Mouse (Mus musculus): ENCODE data around the gene Nr5a2. TPM values are rescaled to one million over a fixed set of nuclear protein-coding genes. Genes with fewer than 3 reads are reported as not detected.

Nr5a2 gene
- total RNA-seq (2022) = 1 to 10 TPM in 1 of 4 experiments, under 1 TPM in 3; 0.41 to 1.1 (median 0.43) TPM

- no peak for DNase-seq (ENCODE audit: low spot score)
Observed at GRCm38 (mm10) chr1:136960428-136961012, at the start of gene Nr5a2. Nr5a2 (minus strand) TSS chr1:136960448.

DNA sequence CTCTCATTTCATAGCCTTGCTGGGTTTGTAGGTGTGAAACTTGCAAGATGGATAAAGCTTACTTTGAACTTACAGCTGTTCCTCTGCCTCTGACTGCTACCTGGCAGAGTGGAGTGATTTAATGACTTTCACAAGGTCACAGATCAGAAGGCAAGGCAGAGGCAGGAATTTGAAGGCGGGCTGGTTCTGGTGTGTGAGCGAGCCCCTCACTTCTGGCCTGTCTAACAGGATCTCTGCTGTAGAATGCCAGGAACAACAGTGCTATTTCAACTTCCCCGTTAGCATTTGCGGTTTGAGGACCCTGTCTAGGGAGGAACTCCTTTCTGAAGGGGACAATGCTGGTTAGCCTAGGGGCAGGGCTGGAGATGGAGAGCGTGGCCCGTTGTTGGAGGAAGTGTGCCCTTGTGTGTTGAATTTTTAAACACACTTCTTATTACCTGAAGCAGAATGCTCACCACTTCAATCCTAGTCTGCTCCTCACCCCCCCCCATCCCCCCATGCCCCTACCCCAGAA, 48.5 kb upstream of the Nr5a2 start:
- no peak for DNase-seq (ENCODE audit: low spot score)

DNA sequence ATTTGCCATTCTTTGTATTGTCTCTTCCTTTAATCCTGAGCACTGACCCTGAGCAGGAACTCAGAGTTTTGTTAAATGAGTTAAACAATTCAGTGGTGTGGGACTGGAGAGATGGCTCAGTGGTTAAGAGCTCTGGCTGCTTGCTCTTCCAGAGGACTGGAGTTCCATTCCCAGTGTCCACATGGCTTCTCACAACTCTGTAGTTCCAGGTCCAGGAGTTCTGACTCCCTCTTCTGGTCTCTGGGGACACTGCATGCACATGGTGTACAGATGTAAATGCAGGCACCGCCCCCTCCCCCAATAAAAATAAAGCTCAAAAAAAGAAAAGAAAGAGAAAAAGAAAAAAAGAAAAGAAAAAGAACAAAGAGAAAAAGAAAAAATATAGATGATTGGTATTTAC, 43.6 kb upstream of the Nr5a2 start:
- no peak for DNase-seq (ENCODE audit: low spot score)

DNA sequence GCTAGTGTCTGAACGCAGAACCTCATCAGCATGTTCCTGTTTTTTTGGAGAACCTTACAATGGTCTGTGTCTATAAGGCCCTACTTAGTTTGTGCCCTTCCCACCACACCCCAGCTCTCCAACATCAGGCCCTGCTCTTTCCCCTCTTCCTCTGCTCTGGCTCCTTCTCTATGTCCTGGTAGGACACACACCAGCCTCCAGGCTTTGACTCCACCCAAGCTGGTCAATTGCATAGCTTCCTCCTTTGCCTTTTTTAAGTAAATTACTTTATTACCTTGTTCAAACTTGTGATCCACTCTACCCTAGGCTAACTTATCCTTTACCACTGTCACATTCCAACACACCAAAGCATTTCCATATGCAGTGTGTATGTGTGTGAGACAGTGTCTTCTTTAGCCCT, 42.9 kb upstream of the Nr5a2 start:
- no peak for DNase-seq (ENCODE audit: low spot score)

DNA sequence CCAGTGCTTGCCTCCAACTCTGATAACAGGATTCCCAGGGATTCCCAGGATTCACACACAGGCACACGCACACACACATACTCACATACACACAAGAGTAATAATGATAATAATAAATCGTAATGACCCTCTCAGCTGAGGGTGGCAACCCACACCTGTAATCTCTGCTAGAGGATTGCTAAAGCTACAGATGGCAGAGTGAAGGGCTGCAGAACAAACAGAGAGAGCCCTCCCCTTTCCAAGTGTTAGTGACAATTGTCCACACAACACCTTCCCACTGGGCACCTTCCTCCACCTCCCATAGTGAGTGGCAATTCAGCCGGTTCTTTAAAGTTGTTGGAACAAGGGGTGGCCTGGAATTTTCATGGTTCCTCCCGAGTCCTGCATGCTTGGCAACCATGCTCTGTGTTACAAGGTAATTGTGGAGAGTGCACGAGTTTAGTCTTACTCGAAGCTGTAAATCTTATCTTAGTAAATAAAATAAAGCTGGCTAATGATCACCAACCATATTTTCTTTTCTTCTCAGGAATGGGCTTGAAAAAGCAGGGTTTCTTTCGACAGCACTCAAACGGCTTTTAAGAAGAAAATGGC, 31.6 kb upstream of the Nr5a2 start:
- no peak for DNase-seq (ENCODE audit: low spot score)

DNA sequence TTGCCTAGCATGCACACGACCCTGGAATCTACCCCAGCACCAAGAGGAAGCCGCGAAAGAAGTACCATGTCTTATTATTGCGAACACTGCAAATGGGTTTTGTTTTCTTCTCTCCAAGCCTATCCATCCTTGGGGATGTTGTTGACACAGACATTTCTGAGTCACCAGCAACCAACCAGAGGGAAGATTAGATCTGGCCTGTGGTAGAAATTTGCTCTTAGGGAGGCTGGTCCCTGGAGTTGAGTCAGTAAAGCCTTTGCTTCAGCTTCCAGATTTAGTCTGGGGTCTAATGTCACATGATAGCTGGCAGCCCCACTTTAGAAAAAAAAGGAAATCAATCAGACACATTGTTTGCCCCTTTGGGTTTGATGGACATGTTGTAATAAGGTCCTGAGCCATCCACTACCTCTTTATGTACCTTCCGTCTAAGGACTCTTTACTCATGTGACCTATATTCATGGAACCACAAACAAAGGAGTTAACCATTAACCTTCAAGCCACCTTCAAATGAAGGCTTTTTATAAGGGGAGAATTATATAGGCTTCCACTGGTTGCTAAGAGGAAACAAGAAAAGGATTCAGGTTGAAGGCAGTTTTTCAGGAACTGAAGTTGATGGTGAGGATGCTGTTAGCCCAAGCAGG, 20.1 kb upstream of the Nr5a2 start:
- DNase-seq (ENCODE audit: low spot score) = no peak

DNA sequence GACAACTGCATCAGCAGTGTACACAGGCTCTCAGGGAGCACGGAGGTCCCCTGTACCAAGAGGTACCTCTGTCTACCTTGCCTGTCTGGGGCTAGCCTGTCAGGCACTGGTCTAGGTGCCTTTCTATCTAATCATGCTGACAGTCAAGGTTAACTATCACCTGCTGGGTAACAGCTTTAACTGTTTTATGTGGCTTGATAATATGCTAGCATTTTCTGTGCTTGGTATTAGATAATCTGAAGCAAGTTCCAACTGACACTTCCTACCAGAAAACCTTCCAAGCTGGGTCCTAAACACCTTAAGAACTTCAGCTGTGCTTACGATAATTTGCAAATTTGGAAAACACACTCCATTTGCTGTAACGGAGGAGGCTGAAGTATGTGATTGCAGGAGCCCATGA, 17.6 kb upstream of the Nr5a2 start:
- no peak for DNase-seq (ENCODE audit: low spot score)

DNA sequence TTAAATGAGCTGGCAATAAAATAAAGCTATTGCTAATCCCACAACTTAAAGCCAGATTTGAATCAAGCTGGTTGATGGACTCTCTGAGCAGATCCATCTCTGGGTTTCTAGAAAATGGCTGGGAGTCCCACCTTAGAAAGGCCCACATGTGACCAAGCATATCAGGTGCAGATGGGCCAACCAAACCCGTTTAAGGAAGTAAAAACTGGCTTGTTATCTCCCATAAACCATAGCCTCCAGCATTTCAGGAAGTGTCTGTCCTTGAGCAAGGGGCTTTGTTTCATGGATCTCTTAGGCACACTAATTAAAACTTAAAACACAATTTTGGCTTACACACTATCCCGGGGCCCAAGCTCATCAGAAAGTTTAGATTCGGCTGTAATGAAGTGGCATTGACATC, 13.8 kb upstream of the Nr5a2 start:
- DNase-seq (ENCODE audit: low spot score) = no peak

DNA sequence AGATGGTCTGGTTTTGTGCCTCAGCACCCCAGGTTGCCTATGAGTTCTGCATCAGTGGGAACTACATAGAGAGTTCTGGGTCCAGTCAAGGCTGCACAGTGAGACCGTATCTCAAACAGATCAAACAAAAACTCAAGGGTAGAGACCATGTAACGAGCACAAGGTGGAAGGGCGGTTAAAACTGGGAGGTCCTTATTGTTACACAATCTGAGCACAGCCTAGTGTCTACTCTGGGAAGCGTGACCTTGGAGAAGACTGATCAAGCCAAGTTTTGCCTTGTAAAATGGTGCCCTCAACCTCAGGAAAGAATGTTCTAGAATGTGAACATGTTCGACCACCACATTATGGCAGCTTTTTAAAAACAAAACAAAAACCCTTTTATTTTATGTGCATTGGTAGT, 12.8 kb upstream of the Nr5a2 start:
- no peak for DNase-seq (ENCODE audit: low spot score)

- no peak for DNase-seq (ENCODE audit: low spot score)
Observed at GRCm38 (mm10) chr1:136970995-136971394, 10.7 kb upstream of the Nr5a2 start.

- no peak for DNase-seq (ENCODE audit: low spot score)
Observed at GRCm38 (mm10) chr1:136966728-136967386, 6.6 kb upstream of the Nr5a2 start.

- DNase-seq (ENCODE audit: low spot score) = no peak
Observed at GRCm38 (mm10) chr1:136959491-136959890, 757 bp downstream of the Nr5a2 start.

DNA sequence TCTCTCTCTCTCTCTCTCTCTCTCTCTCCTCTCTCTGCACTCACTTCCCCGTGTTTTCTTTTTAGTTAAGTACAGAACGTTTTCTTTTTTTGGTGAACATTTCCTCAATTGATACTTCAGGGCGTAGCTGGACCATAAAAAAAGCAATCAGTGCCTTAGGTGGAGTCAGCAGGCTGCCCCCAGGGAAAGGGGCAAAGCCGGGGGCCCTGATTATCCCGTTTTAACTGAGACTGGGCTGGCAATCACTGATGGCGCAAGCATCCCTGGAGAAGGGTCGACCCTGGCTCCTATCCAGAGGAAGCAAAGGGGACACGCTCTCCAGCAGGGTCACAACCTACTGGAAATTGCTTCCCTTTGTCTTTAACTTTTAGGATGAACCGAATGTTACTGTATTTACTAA, 1.6 kb downstream of the Nr5a2 start:
- no peak for DNase-seq (ENCODE audit: low spot score)

DNA sequence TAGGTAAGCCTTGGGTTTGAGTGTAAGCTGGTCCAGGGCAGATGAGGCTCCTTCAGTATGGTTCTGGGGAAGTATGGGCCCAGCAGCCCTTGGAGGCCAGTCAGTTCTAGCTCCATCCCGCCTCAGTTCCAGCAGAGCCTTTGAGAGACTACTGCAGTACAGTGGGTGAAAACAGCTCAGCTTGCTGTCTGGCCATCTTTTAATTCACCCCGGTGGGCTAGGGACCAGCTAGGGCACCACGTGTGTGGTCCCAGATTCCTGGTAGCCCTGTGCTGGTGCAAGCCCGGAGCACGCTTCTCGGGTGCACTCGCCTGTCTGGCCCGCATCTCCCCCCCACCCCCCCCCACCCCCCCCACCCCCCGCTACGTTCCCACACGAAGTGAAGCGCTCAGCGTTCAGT, 2.1 kb downstream of the Nr5a2 start:
- no peak for DNase-seq (ENCODE audit: low spot score)

DNA sequence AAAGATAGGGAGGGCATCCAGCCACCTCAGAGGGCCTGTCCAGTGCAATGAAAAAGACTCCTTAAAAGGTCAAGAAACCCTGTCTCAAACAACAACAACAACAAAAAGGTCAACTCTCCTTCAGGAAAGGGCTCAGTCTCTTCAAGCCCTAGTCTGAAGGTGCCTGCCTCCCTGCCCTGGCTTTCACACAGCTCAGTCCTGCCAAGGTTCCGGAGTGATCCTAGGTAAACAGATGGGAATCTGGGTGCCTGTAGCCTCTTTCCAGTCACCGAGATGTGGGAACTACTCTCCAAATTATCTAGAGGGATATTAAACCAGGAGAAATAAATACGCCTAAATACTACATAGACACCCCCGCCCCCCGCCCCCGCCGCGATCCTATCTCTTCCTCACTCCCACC, 2.6 kb downstream of the Nr5a2 start:
- no peak for DNase-seq (ENCODE audit: low spot score)

- DNase-seq (ENCODE audit: low spot score) = no peak
Observed at GRCm38 (mm10) chr1:136954108-136954494, 6.1 kb downstream of the Nr5a2 start.

- DNase-seq (ENCODE audit: low spot score) = no peak
Observed at GRCm38 (mm10) chr1:136953444-136954107, 6.7 kb downstream of the Nr5a2 start.

GRCm38 (mm10) chr1:136952609-136953311, 7.5 kb downstream of the Nr5a2 start:
- no peak for DNase-seq (ENCODE audit: low spot score)

- no peak for DNase-seq (ENCODE audit: low spot score)
Observed at GRCm38 (mm10) chr1:136951946-136952531, 8.2 kb downstream of the Nr5a2 start.

DNA sequence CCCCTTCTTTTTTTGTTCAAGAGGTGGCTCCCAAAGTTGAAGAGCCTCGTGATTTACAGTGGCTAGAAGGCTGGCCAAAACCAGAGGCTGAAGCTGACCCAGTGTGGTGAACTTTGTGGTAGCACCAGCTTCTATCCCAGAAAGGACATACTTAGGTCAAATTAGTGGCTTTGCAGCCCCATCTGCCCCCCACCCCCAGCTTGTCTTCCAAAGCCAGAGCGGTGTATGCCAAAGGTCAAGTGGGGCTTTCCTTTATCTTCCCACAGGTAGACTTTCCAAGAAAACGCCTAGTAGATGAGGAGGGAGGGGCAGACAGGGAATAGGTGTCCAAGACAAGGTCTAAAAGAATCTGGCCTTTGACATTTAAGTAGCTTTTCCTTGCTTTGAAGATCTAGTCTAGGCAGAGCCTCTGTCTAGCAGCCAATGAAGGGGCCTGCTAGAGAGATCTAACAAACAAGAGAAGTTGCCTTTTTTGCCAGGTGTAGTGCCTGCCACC, 9.0 kb downstream of the Nr5a2 start:
- DNase-seq (ENCODE audit: low spot score) = no peak

DNA sequence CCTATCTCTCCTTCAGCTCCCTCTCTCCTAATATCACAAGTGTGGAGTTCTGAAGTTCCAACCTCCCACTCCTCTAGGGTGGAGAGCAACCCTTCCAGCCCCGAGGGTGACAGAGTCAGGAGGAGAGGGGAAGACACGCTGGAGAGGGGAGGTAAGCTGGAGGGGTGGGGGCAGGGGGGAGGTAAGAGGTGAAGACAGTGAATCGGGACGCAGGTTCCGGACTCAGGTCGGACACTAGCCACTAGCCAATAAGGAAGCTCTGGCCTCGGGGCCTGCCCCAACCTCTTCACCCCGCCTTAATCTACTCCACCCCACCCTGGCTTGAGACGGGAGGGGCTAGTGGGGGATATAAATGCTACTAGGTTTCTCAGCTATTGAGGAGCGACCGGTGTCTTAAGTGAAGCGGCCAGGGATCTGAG, 10.9 kb downstream of the Nr5a2 start:
- no peak for DNase-seq (ENCODE audit: low spot score)
